Mouse (Mus musculus) cortical plate, adult 2 months (tissue): ENCODE measurements around the gene Ttc32.

ENCODE experiments used
- CTCF ChIP-seq: fragments of 200-500 bp; IDR thresholded peaks from 2 replicates; pipeline ENCODE4 v1.5.1; 2011; ENCODE audit warnings: mild to moderate bottlenecking, control low read depth, low read length; ENCODE audit not compliant: insufficient read depth; ENCODE audit errors: extremely low read depth
- POLR2A ChIP-seq: fragments of 200-500 bp; IDR thresholded peaks from 2 replicates; pipeline ENCODE4 v1.6.1; 2011; ENCODE audit warnings: mild to moderate bottlenecking, low read length, control low read depth; ENCODE audit not compliant: insufficient read depth; ENCODE audit errors: extremely low read depth

DNA sequence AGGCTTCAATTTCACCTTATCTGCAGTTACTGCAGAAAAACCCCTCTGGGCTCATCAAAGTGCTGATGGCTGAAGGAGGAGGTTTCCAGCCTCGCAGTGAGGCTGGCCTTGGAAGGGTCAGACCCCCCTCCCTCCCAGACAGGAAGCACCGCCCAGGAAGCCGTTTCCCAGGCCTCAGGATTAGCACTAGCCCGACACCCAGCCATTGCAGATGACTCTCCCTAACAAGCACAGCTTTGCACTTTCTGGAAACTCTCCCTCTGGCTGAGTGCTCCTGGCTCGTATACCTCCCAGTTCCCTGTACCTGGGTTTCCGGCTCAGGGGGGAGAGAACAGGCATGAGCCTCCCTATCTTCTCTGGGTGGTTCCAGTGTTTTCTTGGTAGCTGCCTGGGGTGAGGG lies 21.0 kb downstream of the Ttc32 start:
- no peak for TF ChIP-seq CTCF
- TF ChIP-seq POLR2A: no peak
